Mouse (Mus musculus) CD4-positive, CD25-positive, alpha-beta regulatory T cell, adult 4 months (primary cell): ENCODE measurements around the gene Eme1. TPM values are rescaled to one million over a fixed set of nuclear protein-coding genes. Genes with fewer than 3 reads are reported as not detected.
"Not testable (repeated sequence)": the region's sequence is repeated elsewhere in the genome, so short reads cannot be mapped to it uniquely, and the experiment has no call there.

Experiments used
- ATAC-seq: one replicate; pipeline ENCODE4 v1.8.0; 2017
- polyA plus RNA-seq, 2 experiments: library from polyadenylated mRNA; unstranded; fragments of 100-300 nt; shearing (Covaris generic); gene quantifications; one replicate each; pipeline ENCODE4 v1.2.1; 2017

Eme1 gene
- 1 to 10 TPM; 2.0 to 3.1 TPM for polyA plus RNA-seq

DNA sequence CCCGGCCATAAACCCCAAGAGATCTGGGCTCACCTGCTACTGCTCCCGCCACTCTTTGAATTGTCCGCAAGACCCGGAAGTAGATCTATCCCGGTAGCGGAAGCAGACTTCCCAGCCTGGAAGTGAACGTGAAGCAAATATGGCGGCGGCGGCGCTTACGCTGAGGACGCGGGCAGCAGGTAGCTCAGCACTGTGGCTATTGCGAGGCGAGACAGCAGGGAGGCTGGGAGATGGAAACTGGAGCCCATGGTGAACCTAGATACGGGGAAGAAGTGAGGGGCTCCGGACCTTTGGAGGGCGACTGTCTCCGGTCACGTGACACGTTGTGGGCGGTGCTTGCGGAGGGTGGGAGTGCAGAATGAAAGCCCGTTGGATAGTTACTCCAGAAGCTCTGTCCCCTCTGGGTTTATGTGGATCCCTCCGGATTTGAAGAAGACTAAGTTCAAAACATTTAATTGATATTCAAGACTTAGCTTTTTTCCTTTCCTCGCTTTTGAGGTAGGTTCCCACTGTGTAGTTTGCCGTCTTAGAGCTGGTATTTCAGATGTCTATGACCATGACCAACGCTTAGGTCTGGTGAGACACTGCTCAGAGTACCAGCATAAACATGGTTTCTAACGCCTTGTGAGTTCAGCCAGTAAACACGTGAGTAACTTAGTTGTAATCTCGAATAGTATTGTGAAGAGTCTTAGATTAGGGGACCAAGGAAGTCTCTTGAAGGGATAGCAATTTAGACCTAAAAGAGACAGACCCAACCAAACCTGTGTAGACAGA is at the start of gene Eme1, which contains the start of gene Mrpl27:
Gene Eme1, minus strand, starts transcription at position 302 of the 774 bp plus-strand sequence.
Gene Mrpl27, plus strand, starts transcription at position 105 of the 774 bp plus-strand sequence.
- ATAC-seq = peak; percentile 88

DNA sequence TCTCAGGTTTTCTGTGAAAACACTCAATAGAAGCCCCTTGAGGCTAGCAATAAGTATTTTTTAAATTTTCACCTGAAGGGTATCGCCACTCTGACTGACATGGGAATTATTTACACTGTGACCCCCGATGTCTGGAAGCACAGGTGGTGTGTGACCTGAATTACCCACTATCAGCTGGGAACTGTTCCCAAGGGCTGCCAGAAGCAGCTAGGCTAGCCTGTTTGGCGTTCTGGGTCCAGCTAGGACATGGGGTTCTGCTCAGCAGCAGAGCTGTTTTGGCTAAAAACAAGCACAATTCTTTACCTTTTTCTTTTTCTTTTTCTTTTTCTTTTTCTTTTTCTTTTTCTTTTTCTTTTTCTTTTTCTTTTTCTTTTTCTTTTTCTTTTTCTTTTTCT is 48.4 kb upstream of the Eme1 start:
- no peak for ATAC-seq

DNA sequence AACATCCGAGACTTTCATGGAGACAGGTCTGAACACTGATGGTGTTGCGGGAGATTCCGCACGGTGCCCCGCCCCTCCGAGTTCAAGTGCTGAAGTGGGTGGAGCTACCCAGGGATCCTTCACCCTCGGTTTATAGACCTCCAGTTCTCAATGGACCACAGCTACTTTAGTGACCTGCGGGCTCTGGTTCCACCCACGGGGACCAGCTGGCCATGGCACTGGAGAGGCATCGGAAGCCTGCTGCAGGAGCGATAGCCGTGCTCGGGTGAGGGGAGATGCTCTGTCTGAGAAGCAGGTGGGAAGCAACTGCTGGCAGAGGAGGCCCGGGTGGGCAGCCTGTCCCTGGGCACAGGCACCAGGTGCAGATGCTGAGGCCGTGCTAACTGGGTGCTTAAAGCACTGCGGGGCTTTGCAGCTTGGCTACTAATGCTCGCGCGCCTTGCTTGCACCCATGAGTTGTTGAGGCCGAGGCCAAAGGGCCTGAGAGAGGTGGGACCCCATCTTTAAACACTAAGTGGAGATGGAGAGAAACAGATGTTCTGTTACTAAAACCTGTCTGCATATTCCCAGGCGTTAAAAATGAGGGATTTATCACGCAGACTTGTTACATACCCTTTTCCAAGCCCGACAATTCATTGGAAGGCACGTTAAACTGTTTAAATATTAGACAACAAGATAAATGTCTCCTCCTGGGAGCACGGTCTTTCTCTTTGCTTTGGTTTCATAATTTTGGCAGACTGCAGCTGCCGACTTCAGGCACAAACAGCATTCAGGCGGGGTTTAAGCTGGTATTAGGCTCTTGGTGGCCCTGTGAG is 47.8 kb upstream of the Eme1 start:
- ATAC-seq = no peak

- ATAC-seq = no peak
Measured at GRCm38 (mm10) chr11:94699399-94699798, 45.6 kb upstream of the Eme1 start.

DNA sequence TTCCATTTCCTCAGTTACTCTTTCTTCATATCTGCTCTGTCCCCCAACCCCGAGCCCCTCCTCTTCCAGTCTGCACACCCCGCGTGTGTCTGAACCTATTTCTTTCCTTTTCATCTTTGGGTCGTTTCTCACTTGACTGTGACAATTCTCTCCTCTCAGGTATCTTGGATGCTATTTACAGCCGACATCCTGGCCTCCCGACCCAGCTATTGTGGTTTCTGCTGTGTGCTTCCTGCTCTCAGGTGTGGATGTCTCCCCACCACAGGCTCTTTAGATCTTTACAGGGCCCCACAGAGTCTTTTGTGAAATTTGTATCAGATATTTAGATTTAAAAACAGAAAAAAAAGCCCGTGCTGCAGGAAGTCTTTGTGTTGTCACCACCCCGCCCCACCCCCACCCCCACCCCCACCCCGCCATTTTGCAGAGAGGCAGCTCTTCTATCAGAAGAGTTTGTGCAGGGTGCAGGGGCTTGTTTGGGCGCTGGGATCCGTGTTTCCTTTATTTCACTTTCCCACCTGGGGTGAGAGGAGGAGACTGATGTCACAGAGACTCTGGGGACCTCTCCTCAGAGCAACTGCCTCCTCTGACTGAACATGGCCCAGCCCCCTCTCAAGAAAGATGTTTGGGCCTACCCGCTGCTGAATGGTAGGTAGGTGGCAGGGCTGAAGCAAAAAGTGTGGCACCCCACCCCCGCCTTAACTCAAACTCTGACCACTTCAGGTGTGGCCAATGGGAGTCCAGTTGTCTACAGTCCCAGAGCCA is 44.1 kb upstream of the Eme1 start:
- ATAC-seq = peak; percentile 94

DNA sequence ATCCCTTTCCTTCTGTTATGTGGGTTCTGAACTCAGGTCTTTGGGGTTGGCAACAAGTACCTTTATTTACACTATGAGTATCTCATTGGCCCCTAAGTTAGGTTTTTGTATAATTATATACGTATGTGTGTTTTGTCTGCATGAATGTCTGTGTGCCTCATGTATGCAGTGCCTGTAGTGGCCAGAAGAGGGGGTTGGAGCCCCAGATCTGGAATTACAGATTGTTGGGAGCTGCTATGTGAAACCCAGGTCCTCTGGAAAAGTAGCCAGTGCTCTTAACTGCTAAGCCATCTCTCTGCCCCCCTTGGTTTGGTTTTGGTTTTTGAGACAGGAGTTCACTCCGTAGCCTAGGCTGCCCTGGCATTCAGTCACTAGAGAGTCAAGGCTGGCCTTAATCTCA is 43.4 kb upstream of the Eme1 start:
- peak; percentile 15 for ATAC-seq

- ATAC-seq = no peak
Measured at GRCm38 (mm10) chr11:94695508-94695907, 41.7 kb upstream of the Eme1 start.

- not testable (repeated sequence) for ATAC-seq
Measured at GRCm38 (mm10) chr11:94692502-94692901, 38.7 kb upstream of the Eme1 start.

GRCm38 (mm10) chr11:94687178-94687577 is 33.4 kb upstream of the Eme1 start:
- ATAC-seq = no peak

GRCm38 (mm10) chr11:94682427-94682826 is 28.7 kb upstream of the Eme1 start:
- no peak for ATAC-seq

DNA sequence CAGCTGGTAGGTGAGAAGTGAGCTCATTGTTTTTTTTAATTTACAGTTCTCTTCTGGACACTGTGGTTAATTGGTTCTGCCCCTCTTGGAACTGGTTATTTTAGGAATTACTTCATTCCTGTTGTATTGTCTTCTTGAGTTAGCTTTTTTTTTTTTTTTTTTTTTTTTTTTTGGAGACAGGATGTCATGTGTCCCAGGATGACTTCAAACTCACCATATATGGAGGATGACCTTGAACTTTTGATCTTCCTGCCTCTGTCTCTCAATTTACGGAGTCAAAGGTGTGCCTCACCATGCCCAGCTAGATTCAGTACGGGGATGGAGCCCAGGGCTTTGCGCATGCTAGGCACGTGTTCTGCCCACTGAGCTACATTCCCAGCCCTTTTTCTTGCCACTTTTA is 27.9 kb upstream of the Eme1 start:
- no peak for ATAC-seq

GRCm38 (mm10) chr11:94680639-94681038 is 26.9 kb upstream of the Eme1 start:
- no peak for ATAC-seq

GRCm38 (mm10) chr11:94677607-94678145 is 23.9 kb upstream of the Eme1 start:
- no peak for ATAC-seq

GRCm38 (mm10) chr11:94676754-94677606 is 23.2 kb upstream of the Eme1 start, which contains the start of gene Xylt2:
TSS of gene Xylt2 (minus strand) at chr11:94677515.
- peak; percentile 93 for ATAC-seq

- ATAC-seq = no peak
Measured at GRCm38 (mm10) chr11:94676308-94676707, 22.5 kb upstream of the Eme1 start.

DNA sequence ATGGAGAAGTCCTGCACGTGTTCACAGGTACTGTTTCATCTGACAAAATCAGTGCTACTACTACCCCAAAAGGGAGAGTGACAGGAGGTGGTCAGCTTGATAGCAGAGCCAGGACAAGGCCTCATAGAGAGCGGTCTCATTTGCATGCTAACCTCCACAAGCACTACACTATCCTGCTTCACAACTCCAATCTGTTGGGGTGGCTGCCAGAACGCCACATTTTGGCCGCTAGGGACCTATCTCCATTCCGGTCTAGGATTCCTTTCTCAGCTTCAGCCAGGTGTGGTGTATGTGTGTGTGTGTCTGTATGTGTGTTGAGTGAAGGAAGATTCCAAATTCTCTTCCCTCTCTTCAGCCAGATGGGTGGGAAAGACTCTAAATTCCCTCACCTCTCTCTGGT is 21.7 kb upstream of the Eme1 start:
- ATAC-seq = no peak

DNA sequence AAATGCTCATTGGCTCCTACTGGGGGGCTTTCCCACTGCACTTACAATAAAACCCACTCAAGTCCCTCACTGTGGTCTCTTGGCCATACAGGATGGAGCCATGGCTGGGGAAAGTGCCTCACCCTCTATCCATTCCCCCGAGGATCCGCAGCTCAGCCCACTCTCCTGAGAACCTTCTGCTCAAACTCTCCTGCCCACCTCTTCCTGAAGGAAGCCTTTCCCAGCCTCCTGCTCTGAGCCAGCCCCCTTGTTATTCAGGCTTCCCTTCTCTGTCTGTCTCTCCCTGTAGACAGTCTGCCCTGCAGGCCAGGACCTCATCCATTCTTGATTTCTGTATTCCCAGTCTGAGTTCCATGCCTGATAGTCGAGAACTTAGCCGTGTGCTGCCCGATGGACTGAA is 21.2 kb upstream of the Eme1 start:
- no peak for ATAC-seq

GRCm38 (mm10) chr11:94665281-94665680 is 11.5 kb upstream of the Eme1 start:
- ATAC-seq = no peak

- ATAC-seq = no peak
Measured at GRCm38 (mm10) chr11:94661344-94661743, 7.6 kb upstream of the Eme1 start.

GRCm38 (mm10) chr11:94652973-94653372 is 791 bp downstream of the Eme1 start:
- no peak for ATAC-seq

DNA sequence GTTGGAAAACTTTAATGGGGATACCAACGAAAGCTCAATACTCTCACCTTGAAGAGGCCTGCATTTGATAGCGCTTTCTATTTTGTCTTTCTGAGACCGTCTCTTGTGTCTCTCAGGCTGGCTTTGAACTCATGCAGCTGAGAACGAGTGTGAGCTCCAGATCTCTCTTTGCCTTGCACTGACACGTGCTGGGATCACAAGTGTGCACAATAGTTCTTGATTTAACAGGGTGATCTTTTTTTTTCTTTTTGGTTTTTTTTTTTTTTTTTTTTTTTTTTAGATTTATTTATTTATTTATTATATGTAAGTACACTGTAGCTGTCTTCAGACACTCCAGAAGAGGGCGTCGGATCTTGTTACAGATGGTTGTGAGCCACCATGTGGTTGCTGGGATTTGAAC is 2.5 kb downstream of the Eme1 start:
- not testable (repeated sequence) for ATAC-seq

GRCm38 (mm10) chr11:94646457-94646856 is 7.3 kb downstream of the Eme1 start:
- ATAC-seq = no peak
